ENCODE assay signal across 10 mouse cellular contexts in genomic region chr5:23413058-23413457, GRCm38 (mm10). TPM values are rescaled to one million over a fixed set of nuclear protein-coding genes. Genes with fewer than 3 reads are reported as not detected.
DNase-seq lines count a peak whose midpoint lies in the region; ATAC-seq lines count a peak whose summit lies in the region.
"Had no signal": no experiment of that assay in that cellular context is flagged by ENCODE, and none has a peak within 500 bp of the region (broad histone marks: within the 10 kb centered on the region; RNA-seq: fewer than 3 reads in every experiment).

No protein-coding gene starts in this region.

- no peak for ATAC-seq in forebrain, embryonic 12.5 days (ENCODE audit: low FRiP score)
- no peak for ATAC-seq in forebrain, embryonic 11.5 days (replicated peaks; ENCODE audit: low FRiP score)
- no peak for ATAC-seq in limb, embryonic 12.5 days (ENCODE audit: insufficient number of reproducible peaks, insufficient read depth, low FRiP score, low TSS enrichment, low read depth)
- ATAC-seq in hindbrain, embryonic 14.5 days (ENCODE audit: low FRiP score): no peak
- no peak for ATAC-seq in neural tube, embryonic 14.5 days (ENCODE audit: low read depth)
- no peak for ATAC-seq in megakaryocyte-erythroid progenitor cell, adult 5-6 weeks (replicated peaks; ENCODE audit: low FRiP score, low TSS enrichment, poor library complexity, severe bottlenecking)

- H3K36me3 ChIP-seq in forebrain, embryonic 12.5 days (replicated peaks): peaks cover 16% of the 10 kb centered on the region; the same call in 1 of the 2 replicates
- peaks cover 7% of the 10 kb centered on the region; the same call in 1 of the 2 replicates for H3K36me3 ChIP-seq in forebrain, embryonic 11.5 days (ENCODE audit: control insufficient read depth, insufficient read depth, low read length)
- H3K36me3 ChIP-seq in limb, embryonic 12.5 days: peaks cover 43% of the 10 kb centered on the region; the same call in 1 of the 2 replicates
- H3K36me3 ChIP-seq in limb, embryonic 10.5 days: peaks cover 39% of the 10 kb centered on the region
- peaks cover 19% of the 10 kb centered on the region for H3K36me3 ChIP-seq in hindbrain, embryonic 14.5 days (replicated peaks; ENCODE audit: control insufficient read depth, insufficient read depth)
- 0 out of 2 replicates have a peak, but pooled peaks cover 12% of the 10 kb centered on the region for H3K36me3 ChIP-seq in neural tube, embryonic 14.5 days (ENCODE audit: control insufficient read depth, insufficient read depth, low read length)
- H3K36me3 ChIP-seq: stomach, embryonic 15.5 days had no signal

- H3K9me3 ChIP-seq in forebrain, embryonic 12.5 days: no peaks in the 10 kb centered on the region
- H3K9me3 ChIP-seq in forebrain, embryonic 11.5 days (ENCODE audit: control insufficient read depth, low read length): no peaks in the 10 kb centered on the region
- no peaks in the 10 kb centered on the region for H3K9me3 ChIP-seq in limb, embryonic 12.5 days
- H3K9me3 ChIP-seq in limb, embryonic 10.5 days (replicated peaks): no peaks in the 10 kb centered on the region
- no peaks in the 10 kb centered on the region for H3K9me3 ChIP-seq in hindbrain, embryonic 14.5 days (ENCODE audit: control insufficient read depth, low read length)
- H3K9me3 ChIP-seq in neural tube, embryonic 14.5 days (ENCODE audit: control insufficient read depth, low read length): no peaks in the 10 kb centered on the region
- H3K9me3 ChIP-seq: embryonic facial prominence, embryonic 13.5 days; stomach, embryonic 15.5 days had no signal

- WGBS in forebrain, embryonic 12.5 days: 31% methylated on average over 4 of the region's 4 CpGs
- 53% methylated on average over 4 of the region's 4 CpGs for WGBS in forebrain, embryonic 11.5 days
- WGBS in limb, embryonic 12.5 days: 34% methylated on average over 4 of the region's 4 CpGs
- 73% methylated on average over 4 of the region's 4 CpGs for WGBS in limb, embryonic 10.5 days
- WGBS in hindbrain, embryonic 14.5 days: 40% methylated on average over 4 of the region's 4 CpGs
- 16% methylated on average over 4 of the region's 4 CpGs for WGBS in neural tube, embryonic 14.5 days

- H3K4me1 ChIP-seq in forebrain, embryonic 12.5 days: peaks cover 58% of the 10 kb centered on the region
- peaks cover 17% of the 10 kb centered on the region for H3K4me1 ChIP-seq in forebrain, embryonic 11.5 days (replicated peaks; ENCODE audit: control insufficient read depth, insufficient read depth, low read length)
- H3K4me1 ChIP-seq in limb, embryonic 12.5 days (replicated peaks): peaks cover 56% of the 10 kb centered on the region
- H3K4me1 ChIP-seq in limb, embryonic 10.5 days: peaks cover 55% of the 10 kb centered on the region
- peaks cover 51% of the 10 kb centered on the region for H3K4me1 ChIP-seq in hindbrain, embryonic 14.5 days (replicated peaks; ENCODE audit: control insufficient read depth, insufficient read depth, low read length)
- H3K4me1 ChIP-seq in neural tube, embryonic 14.5 days (ENCODE audit: control insufficient read depth, insufficient read depth, low read length): peaks cover 59% of the 10 kb centered on the region

- peak overlapping the region; percentile 89 for H3K27ac ChIP-seq in forebrain, embryonic 12.5 days
- H3K27ac ChIP-seq in forebrain, embryonic 11.5 days (ENCODE audit: low read depth, low read length): no peak overlapping the region; the same call in 1 of the 2 replicates
- H3K27ac ChIP-seq in limb, embryonic 12.5 days: peak overlapping the region; percentile 41; the same call in 1 of the 2 replicates
- no peak overlapping the region for H3K27ac ChIP-seq in limb, embryonic 10.5 days
- peak overlapping the region; percentile 71; the same call in 1 of the 2 replicates for H3K27ac ChIP-seq in hindbrain, embryonic 14.5 days
- H3K27ac ChIP-seq in neural tube, embryonic 14.5 days (ENCODE audit: low read depth, low read length): peak overlapping the region; percentile 73

- no peak overlapping the region for H3K4me2 ChIP-seq in forebrain, embryonic 12.5 days
- no peak overlapping the region for H3K4me2 ChIP-seq in forebrain, embryonic 11.5 days (ENCODE audit: low read depth, low read length, severe bottlenecking)
- no peak overlapping the region for H3K4me2 ChIP-seq in limb, embryonic 12.5 days
- H3K4me2 ChIP-seq in hindbrain, embryonic 14.5 days (replicated peaks): no peak overlapping the region
- no peak overlapping the region for H3K4me2 ChIP-seq in neural tube, embryonic 14.5 days (ENCODE audit: low read depth, low read length)
- H3K4me2 ChIP-seq: embryonic facial prominence, embryonic 13.5 days; stomach, embryonic 15.5 days had no signal

- H3K9ac ChIP-seq in forebrain, embryonic 12.5 days: no peak overlapping the region
- no peak overlapping the region for H3K9ac ChIP-seq in forebrain, embryonic 11.5 days (ENCODE audit: low read length)
- H3K9ac ChIP-seq in limb, embryonic 12.5 days (replicated peaks): no peak overlapping the region
- H3K9ac ChIP-seq in hindbrain, embryonic 14.5 days: no peak overlapping the region
- no peak overlapping the region for H3K9ac ChIP-seq in neural tube, embryonic 14.5 days (replicated peaks; ENCODE audit: low read depth, low read length)
- H3K9ac ChIP-seq: stomach, embryonic 15.5 days had no signal

- no peak overlapping the region for H3K4me3 ChIP-seq in forebrain, embryonic 12.5 days (replicated peaks)
- H3K4me3 ChIP-seq in forebrain, embryonic 11.5 days (ENCODE audit: low read depth, low read length): no peak overlapping the region
- no peak overlapping the region for H3K4me3 ChIP-seq in limb, embryonic 12.5 days (replicated peaks)
- no peak overlapping the region for H3K4me3 ChIP-seq in limb, embryonic 10.5 days
- no peak overlapping the region for H3K4me3 ChIP-seq in hindbrain, embryonic 14.5 days (replicated peaks; ENCODE audit: low read length)
- no peak overlapping the region for H3K4me3 ChIP-seq in neural tube, embryonic 14.5 days (ENCODE audit: low read depth, low read length)
- H3K4me3 ChIP-seq: embryonic facial prominence, embryonic 13.5 days; stomach, embryonic 15.5 days had no signal

- no peaks in the 10 kb centered on the region for H3K27me3 ChIP-seq in forebrain, embryonic 12.5 days
- no peaks in the 10 kb centered on the region for H3K27me3 ChIP-seq in forebrain, embryonic 11.5 days (ENCODE audit: control insufficient read depth, insufficient read depth, low read length)
- H3K27me3 ChIP-seq in limb, embryonic 12.5 days: no peaks in the 10 kb centered on the region
- no peaks in the 10 kb centered on the region for H3K27me3 ChIP-seq in limb, embryonic 10.5 days (ENCODE audit: low read depth, poor library complexity, severe bottlenecking)
- no peaks in the 10 kb centered on the region for H3K27me3 ChIP-seq in hindbrain, embryonic 14.5 days (ENCODE audit: control insufficient read depth, insufficient read depth, low read length)
- no peaks in the 10 kb centered on the region for H3K27me3 ChIP-seq in neural tube, embryonic 14.5 days (ENCODE audit: control insufficient read depth, insufficient read depth, low read length)
- H3K27me3 ChIP-seq: embryonic facial prominence, embryonic 13.5 days; stomach, embryonic 15.5 days had no signal

- no peak for DNase-seq in forebrain, embryonic 11.5 days (ENCODE audit: low spot score)
- DNase-seq in limb, embryonic 10.5 days (ENCODE audit: low spot score): no peak
- DNase-seq in hindbrain, embryonic 14.5 days (ENCODE audit: low spot score): no peak
- DNase-seq in frontal cortex, postnatal 25 days (ENCODE audit: low spot score in 2 of 2): no peak

RNA-seq across cellular contexts. Expression of gene Kmt2e, which starts 21.2 kb away (rescaled TPM):
- polyA plus RNA-seq in forebrain, embryonic 12.5 days (2016; fragmentation: Nextera tagmentation; extraction: Ambion mirVana): 138 and 146 TPM in 2 replicates
- polyA plus RNA-seq in forebrain, embryonic 11.5 days (2014; fragmentation: Nextera tagmentation; extraction: Ambion mirVana): 104 TPM in 2 replicates
- 109 TPM in 2 replicates for polyA plus RNA-seq in limb, embryonic 12.5 days (2016; fragmentation: Nextera tagmentation; extraction: Ambion mirVana)
- polyA plus RNA-seq in limb, embryonic 10.5 days (2016; fragmentation: Nextera tagmentation; extraction: Ambion mirVana): 70.0 and 95.4 TPM in 2 replicates
- polyA plus RNA-seq in hindbrain, embryonic 14.5 days (2014; fragmentation: Nextera tagmentation; extraction: Ambion mirVana): 118 and 128 TPM in 2 replicates
- polyA plus RNA-seq in neural tube, embryonic 14.5 days (2014; fragmentation: Nextera tagmentation; extraction: Ambion mirVana): 151 TPM in 2 replicates
- 76.3 and 85.2 TPM in 2 replicates for total RNA-seq in megakaryocyte-erythroid progenitor cell, adult 5-6 weeks (2014; fragmentation: Nextera tagmentation)
- total RNA-seq in megakaryocyte-erythroid progenitor cell, adult 5-6 weeks (2017): 36.9 and 85.3 TPM in 2 replicates

Comparison
In these comparisons a context has a peak if more than half of its experiments do, and no peak if none do; other contexts are left out.
1. H3K27ac ChIP-seq: peak in forebrain, embryonic 12.5 days (single experiment), limb, embryonic 12.5 days (single experiment), hindbrain, embryonic 14.5 days (single experiment) and neural tube, embryonic 14.5 days (single experiment); none in forebrain, embryonic 11.5 days (single experiment) and limb, embryonic 10.5 days (single experiment).